Mouse (Mus musculus) layer of hippocampus, postnatal 14 days (tissue): Measurements from ENCODE around the gene Ren1. TPM values are rescaled to one million over a fixed set of nuclear protein-coding genes. Genes with fewer than 3 reads are reported as not detected.

Experiments
- DNase-seq, 2 experiments: peaks; one replicate each; pipeline ENCODE4 v3.0.0; 2021 to 2022; ENCODE audit warnings: low spot score in 2 of 2, mixed read lengths in 1 of 2
- total RNA-seq, 2 experiments: library from RNA; stranded (reverse); gene quantifications; 2 replicates each; pipeline ENCODE4 v1.2.3; 2021

Gene Ren1
- total RNA-seq, 2 experiments from 2014 or later = 0.28 TPM; not detected in 1

DNA sequence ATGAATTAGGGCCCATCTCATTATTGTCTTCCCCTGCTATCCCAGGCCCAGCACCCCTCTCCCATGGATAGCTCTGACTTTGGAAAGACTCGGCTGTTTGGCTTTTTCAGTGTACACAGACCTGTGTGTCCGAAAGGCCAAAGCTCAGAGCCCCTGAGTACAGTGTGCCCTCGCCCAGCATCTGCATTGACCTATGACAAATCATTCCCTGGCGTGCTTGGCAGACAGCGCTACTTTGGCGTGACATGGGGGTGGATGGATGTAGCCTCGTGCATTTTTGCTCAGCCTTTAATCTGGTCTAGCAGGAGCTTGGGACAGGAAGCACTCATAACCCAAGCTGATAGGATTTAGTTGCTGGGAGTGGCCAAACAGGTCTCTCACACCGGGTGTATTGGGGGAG lies 21.8 kb downstream of the Ren1 start:
- no peak for DNase-seq

DNA sequence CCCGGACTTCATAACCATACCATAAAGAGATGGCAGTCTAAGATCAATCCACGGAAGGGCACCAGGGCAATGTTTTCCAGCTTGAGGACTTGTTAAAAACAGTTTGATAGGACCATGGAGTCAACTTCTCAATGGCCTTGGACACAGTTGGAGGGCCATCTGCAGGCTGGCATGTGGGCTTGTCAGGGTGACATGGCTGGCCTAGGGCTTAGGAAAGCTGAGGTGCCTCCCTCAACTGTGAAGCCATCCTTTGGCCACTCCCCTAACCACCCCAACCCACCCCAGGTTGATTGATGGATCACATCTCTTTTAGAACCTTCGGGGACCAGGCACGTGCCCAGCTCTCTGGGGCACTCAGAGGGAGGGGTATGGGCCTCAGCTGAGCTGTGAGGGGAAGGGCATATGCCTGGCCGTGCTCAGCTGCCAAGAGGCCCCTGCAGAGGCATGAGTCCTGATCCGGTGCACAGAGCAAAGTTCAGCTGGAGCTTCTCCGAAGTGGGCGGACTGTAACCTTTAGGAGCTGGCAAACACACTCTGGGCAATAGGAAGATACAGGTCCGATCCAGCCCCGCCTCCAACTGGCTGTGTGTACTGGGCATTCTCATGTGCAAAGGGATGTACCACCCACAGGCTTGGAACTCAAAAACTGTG lies 25.5 kb downstream of the Ren1 start:
- DNase-seq = no peak

DNA sequence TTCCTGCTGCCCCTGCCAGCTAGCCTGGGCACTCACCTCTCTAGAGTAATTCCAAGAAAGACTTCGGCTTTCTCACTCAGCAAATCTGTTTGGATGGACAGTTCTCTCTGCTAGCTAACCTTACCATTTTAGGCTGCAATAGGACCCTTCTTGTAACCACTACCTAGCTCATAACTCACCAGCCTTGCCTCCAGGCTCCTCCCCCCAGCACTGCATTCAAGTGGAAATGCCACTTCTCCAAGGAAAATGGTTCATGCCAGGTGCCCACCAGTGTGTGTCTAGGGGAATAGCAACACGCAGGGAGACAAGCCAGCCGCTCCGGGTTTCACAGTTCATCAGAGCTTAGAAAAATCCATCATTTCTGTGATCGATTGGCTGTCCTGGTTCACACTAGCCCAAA lies 27.2 kb downstream of the Ren1 start:
- no peak for DNase-seq

DNA sequence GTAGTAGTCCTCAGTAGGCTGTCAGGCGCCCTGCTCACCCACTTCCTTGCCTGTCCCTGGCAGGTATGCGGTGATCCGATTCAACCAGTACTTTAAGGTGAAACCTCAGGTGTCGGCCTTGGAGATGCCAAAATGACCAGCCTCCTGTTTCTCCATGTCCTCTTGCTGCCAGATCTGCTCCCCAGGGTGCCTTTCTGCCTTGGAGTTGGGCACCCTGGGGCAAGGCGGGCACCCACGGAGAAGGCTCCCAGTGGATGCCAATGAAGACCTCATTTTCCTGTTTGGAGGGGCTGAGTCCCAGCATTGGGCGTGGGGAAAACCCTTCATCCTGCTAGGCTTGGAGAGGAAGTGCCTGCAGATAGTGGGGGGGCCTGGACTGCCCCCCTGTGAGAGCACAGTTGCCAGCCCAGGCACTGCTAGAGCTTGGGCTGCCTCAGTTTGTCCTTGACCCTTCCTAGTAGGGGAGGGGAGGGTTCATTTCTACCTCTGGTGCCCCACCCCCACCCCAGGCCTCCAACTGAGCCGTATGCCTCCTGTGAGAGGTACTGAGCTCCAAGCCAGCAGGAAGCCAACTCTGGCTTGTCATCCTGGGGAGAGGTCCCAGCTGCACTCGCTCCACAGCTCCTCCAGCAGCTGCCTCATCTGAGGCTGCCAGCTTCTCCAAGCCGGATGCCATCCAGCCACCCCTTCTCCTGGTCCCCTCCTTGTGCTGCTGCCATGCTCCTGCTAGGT lies 29.1 kb downstream of the Ren1 start:
- DNase-seq = no peak

DNA sequence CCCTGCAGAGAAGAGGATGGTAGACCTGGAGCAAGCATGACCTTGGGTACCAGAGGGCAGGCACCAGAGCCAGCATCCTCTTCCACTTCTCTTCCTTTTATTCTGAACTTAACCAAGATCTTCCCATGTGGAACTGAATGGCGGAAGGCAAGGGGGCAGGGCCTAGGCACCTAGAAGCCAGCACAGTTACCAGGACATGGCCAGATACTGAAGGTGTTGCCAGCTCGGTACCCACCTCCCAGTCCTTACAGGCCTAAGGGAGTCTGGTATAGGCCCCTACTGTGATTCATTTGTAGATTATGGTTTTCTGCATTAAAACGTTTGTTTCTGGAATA lies 29.6 kb downstream of the Ren1 start:
- DNase-seq = no peak

DNA sequence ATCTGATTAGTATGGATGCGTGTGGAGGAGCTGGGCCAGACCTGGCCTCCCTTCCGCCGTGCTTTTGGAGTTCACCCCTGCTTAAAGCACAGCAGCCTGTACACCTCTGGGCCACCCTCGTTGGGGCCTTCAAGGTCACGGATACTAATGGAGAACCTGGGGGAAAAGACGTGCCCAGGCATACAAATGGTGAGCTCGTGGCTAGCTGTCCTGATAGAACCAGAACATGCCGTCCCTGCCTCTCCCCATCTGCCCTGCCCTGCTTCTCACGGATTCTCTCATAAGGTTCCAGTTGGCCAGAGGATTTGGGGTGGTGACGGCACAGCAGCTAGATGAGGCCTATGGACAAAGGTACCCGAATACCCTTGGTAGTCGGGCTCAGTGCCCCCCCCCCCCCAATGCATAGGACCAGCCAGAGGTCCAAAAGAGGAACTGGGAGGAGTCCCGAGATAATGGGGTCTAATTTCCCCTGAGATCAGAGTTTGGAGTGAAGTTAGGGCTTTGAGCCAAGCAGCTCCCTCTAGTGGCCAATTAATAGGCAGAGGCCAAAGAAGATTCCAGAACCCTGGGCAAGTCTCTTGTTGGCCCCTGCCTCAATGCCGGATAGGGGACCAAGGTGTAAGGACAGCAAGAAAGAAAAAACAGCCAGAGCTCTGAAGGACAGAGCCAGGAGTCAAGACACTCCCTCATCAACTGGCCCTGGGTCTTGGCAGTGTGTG lies 30.2 kb downstream of the Ren1 start:
- DNase-seq = peak in 1 of 2 experiments; percentile 58

DNA sequence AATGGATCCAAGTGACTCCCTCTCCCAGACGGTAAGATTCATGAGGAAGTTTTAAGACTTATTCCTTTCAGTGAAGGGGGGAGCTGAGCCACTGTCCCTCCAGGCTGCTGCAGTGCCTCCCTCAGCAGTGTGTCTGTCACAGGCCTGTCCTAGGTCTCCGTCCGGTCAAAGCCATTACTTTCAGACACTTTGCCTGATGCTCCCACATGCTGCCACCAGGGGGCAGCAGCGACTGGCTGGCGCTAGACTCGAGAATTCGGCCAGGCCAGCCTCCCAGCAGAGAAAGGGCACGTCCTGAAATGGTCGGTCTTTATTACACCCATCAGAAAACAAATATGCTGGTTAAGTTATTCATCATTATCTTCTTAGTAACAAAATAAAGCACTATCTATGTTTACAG lies 31.7 kb downstream of the Ren1 start:
- DNase-seq = no peak

DNA sequence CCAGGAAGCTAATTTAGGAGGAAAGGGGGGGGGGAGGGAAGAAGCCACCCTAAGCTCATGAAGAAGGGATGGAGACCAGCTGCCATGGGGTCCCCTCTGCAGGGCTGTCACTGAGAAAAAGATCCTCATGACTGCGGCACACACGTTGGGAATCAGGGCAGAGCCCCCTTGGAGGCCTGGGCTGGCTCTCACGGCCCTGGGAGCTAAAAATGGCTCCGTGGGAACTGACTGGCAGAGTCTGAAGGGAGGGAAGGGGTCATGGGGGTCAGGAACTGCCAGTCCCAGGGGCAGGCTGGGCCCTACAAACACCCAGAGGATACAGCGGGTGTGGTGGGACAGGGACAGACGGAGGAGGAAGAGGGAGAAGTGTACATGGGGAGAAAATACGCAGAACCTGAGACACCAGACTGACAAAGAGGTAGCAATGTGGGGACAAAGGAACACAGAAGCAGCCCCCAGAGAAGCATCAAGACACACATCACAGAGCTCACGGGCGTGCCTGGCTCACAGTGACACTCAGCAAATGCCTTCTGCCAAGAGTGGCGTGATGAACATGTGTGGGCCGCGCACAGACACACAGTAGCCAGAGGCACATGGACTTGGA lies 32.3 kb downstream of the Ren1 start:
- no peak for DNase-seq

DNA sequence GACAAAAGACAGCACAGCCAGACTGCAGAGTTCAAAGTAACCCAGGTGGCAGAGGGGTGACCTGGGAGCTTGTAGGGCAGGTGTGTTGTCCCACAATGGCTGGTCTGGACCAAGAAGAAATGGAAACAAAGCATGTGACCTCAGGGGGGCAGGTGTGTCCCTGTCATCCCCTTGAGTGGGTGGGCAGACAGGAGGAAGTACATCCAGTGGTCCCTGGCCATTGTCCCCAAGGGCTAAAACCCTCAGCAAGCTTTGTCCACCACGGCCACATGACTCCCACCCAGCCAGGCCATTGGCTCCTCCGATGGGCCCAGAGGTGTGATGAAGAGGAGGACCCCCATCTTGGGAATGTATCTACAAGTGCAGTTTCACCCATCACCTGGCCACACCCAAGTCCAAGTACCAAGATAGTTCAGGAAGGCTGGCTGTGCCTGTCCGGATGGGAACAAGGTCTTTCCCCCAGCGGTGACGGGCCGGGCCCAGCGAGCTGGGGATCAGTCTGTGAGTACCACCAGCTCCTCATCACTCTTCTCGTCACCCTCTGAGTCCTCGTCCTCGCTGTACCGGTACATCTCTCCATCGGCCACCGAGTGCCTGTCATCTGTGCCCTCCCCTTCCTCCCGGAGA lies 33.0 kb downstream of the Ren1 start:
- no peak for DNase-seq

DNA sequence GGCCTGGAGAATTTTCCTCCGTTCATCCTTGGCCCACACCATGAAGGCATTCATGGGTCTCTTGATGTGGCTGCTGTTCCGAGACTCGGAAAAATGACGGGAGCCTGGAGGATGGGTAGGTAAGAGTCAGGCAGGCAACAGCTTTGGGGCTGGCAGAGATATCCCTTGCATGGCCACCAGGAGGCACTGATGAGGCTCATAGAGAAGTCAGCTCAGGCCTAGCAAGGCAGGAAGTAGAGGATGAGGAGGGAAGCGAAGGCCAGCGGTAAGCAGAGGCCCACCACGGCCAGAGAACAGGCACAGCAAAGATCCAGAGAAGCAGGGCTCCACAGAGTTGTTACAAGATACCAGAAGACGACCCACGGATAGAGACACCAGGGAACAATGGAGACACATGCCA lies 35.2 kb downstream of the Ren1 start:
- DNase-seq = peak; percentile 66 to 68

DNA sequence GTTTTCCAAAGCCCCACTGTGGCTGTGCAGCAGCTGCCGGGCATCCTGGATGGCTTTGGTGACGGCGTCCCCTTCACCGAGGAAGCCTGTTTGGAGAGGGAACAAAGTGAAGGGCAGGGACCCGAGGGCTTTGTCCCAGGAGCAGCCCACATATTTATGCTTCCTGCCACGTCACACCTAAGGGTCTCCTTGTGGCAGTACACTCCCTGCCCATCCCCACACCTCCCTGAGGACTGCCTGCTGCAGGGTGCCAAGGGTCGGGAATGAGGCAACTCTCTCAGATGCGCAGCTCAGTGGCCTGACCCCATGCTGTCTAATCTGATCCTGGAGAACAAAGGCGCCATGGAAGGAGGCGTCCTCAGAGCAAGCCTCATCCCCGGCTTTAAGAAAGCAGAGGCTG lies 35.9 kb downstream of the Ren1 start:
- DNase-seq = no peak

DNA sequence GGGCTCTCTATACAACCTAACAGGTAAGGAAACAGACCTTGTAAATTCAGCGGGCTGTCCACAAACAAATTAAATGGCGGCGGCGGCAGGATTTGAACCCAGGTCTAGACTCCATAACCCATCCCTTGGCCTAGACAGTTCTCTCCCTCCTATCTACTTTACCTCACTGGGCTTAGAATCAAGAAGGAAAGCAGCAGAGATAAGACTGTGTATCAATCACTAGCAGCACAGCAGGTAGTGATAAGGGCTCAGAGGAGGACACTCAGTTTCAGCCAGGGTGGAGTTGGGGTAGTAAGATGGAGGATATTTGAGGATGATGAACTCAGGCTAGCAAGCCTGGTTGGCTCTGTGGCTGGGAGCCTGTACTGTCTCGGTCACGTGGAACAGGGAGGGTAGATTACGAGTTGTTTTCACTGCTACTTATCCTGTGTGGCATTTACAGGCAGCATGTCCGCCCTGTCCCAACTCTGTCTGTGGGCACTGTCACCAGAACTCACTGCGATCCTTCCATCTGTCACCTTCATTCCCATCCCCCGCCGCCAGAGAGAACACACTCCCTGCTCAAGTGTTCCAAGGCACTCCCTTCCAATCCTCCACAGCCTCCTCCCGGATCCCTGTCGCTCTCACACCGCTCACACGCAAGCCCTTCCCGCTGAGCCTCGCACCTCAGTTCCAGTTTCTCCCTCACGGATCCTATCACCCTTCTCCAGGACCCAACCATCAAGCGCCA lies 37.4 kb downstream of the Ren1 start:
- peak in 1 of 2 experiments; percentile 43 for DNase-seq

DNA sequence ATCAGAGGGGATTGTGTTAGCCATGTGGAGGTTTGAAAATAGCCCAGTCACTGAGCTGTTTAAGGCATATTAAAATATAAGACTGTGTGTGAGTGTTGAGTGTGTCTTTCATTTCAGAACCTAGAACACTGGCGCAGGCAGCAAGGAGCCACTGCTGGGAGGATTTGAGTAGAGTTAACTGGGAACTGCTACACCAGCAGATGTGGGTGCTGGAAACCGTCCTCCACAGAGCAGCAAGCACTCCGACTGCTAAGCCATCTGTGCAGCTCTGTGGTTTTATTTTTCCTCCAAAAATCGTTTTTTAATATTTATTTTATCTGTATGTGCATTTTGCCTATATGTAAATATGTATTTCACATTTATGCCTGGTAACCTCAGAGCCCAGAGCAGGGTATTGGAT lies 44.4 kb downstream of the Ren1 start:
- peak in 1 of 2 experiments; percentile 62 for DNase-seq

DNA sequence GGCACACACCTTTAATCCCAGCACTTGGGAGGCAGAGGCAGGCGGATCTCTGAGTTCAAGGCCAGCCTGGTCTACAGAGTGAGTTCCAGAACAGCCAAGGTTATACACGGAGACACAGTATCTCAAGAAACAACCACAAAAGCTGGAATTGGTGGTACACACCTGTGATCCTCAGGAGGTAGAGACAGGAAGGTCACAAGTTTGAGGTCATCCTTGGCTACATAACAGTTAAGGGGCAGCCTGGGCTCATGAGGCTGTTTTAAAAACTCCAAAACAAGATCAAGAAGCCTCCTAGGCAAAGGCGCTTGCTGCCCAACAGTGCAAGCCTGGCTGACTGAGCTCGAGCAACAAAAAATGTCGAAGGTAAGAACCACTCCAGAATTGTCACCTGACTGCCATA lies 46.4 kb downstream of the Ren1 start:
- no peak for DNase-seq

DNA sequence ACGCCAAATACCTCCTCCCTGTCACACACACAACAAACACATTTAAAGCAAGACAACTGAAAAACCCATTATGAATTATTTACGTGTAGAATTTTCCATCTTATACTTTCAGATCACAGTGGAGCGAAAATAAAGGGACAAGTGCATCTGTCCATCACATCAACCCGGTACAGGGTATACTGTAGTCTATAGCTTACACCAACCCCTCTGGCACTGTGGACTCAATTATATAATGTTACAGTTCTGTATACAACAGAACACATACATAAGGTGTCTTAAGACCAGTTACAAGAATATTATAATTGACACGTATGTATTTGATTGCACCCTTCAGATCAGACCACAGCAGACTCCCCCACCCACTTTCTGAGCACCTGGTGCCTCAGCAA lies 46.8 kb downstream of the Ren1 start:
- DNase-seq = no peak

DNA sequence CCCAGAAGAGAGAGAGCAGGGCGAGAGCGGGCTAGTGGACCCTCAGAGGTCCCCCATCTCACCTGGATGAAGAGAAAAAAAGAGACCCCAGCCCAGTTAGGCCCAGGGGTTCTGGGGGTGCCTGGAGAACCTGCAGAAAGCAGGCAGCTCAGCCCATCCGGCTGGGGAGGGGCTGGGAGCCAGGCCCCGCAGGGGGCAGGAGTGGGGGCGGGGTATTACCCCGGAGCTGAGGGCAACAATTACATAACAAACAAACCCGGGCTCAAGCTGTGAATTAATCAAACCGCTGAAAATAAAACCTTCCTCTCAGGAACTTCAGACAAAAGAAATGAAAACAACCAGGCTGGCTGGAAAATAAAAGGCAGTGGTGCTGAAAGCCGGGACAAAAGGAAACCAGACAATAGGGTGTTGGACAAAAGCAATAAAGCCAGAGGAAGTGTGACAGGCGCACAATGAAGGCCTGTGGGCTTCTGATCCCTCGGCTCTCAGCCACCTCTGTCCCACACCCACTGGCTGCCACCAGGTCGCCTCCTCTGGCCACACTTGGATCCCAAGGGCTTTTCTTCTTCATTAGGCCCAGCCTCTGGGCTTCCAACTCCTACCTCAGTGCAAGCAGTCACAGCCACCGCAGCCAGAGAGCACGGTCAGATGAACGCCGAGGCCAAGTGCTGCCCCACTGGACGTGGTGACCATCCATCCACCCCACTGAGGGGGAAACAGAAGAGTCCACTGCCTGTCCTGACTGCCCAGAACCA lies 47.4 kb downstream of the Ren1 start:
- no peak for DNase-seq

DNA sequence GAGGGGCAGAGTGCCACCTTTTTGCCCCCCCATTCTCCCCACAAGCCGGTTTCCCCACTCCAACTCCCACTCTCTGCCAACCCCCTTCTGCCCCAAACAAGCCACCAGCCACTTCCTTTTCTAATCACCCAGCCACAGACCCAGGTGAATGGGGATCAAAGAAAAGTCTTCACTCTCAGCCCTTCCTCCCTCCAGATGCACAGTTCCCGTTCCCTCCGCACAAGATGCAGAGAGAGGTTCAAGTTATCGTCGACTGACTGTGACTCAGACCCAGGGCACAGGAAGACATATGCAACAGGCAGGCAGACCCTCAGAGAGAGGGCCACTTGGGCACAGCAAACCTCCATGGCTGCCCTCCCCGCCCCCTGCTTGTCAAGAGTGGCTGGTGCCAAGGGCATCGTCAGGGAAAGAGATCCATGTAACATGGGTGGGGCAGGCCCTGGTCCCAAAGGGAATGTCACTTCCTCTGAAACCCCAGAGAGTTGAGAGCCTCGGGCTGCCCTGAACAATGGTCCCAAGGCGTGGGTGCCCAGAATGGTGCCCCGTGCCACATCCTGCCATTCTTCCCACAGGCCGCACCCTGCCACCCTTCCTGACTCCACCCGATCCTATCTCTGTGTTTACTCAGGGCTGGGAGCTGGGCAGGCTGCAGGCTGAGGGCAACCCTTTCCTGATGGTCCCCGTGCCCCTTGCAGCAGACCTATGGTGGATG lies 49.9 kb downstream of the Ren1 start:
- DNase-seq = no peak

DNA sequence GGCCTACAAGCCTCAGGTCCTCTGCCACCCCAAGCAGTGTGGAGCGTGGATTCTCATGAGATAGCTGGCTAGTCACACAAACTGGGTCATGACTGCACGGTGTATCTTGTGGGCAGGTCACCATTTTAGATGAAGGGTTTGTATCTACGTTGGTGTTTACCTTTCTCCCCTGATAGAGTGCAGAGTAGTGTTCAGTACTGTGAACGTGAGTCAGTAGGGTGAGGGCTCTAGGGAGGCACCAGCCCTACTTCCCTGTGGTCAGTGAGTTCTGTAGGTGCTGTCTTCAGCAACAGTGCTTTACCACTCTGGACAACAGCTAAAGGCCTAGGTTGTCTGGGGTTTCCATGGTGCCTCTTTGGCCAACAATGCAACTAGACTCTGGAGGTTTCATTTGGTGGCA lies 53.7 kb downstream of the Ren1 start:
- DNase-seq = no peak

DNA sequence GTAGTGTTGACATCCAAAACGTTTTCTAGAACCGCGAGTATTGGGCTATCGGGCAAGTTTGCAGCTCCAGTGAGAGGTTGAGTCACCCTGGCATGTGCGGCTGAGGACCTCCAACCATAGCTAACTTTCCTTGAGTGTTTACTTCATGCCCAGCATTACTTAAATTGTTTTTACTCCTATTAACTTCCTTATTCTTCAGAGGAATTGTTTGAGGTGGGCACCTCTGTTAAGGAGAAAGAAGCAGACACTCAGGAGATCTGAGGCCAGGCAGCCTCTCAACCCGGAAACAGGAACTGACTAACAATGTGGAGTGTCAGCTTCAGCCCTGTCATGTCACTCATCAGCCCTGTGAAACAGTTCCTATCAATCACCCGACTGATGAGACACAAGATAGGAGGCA lies 56.3 kb downstream of the Ren1 start:
- no peak for DNase-seq

DNA sequence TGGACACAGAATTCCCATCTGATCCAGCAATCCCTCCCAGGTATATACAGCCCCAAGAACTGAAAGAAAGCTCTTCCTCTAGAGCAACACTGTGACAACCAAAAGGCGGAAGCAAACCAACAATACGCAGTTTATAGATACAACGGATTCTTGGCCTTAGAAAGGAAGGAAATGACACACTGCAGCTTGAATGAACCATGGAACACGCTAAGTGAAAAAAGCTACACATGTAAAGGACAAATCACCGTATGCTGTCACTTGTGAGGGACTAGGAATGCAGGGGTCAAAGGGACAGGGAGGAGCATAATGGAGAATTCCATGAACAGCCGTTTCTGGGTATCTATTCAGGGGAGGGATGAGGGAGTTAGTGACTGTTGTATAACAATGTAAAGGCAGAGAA lies 57.1 kb downstream of the Ren1 start:
- no peak for DNase-seq
